Mouse (Mus musculus) kidney, adult 2 months (tissue): ENCODE results near the gene Sun3. TPM values are rescaled to one million over a fixed set of nuclear protein-coding genes. Genes with fewer than 3 reads are reported as not detected.

ENCODE experiments used
- DNase-seq: peaks from one replicate; pipeline ENCODE4 v3.0.0; 2021
- H3K27ac ChIP-seq: fragments of 200-500 bp; 2 replicates; pipeline ENCODE4 v1.5.1; 2012; ENCODE audit warnings: low read depth, low read length, control low read depth, inconsistent platforms; ENCODE audit not compliant: insufficient read depth
- H3K27me3 ChIP-seq: fragments of 200-500 bp; replicated peaks from 2 replicates; pipeline ENCODE4 v1.6.1; 2012; ENCODE audit warnings: mild to moderate bottlenecking, moderate library complexity, low read length, inconsistent platforms; ENCODE audit not compliant: control insufficient read depth, insufficient read depth
- H3K36me3 ChIP-seq: fragments of 200-500 bp; 2 replicates; pipeline ENCODE4 v1.6.1; 2012; ENCODE audit warnings: mild to moderate bottlenecking, moderate library complexity, low read length, inconsistent platforms; ENCODE audit not compliant: control insufficient read depth, insufficient read depth
- H3K4me1 ChIP-seq: fragments of 200-500 bp; 2 replicates; pipeline ENCODE4 v1.6.1; 2011; ENCODE audit warnings: low read length; ENCODE audit not compliant: control insufficient read depth, insufficient read depth
- H3K4me3 ChIP-seq: fragments of 200-500 bp; 2 replicates; pipeline ENCODE4 v1.5.1; 2011; ENCODE audit warnings: mild to moderate bottlenecking, low read depth, low read length, control low read depth; ENCODE audit not compliant: insufficient read depth
- CTCF ChIP-seq: fragments of 200-500 bp; conservative IDR thresholded peaks from 2 replicates; pipeline ENCODE4 v1.5.1; 2011; ENCODE audit warnings: low read depth, mild to moderate bottlenecking, control low read depth, low read length, moderate library complexity, mixed read lengths; ENCODE audit not compliant: insufficient read depth, insufficient read length
- POLR2A ChIP-seq: fragments of 200-500 bp; IDR thresholded peaks from one replicate; pipeline ENCODE4 v1.6.1; 2011; ENCODE audit warnings: low read depth, low read length, control low read depth
- WGBS: fragments of 180-500 bp; shearing (Covaris S2); methylation state at CpG from one replicate; pipeline ENCODE4 v1.1.7; 2018; 5-methylcytosine and 5-hydroxymethylcytosine counted together
- polyA plus RNA-seq: library from polyadenylated mRNA; depleted of rRNA; stranded (reverse); fragments of >200 nt; gene quantifications from 2 replicates; pipeline ENCODE4 v1.2.3, GENCODE M21; 2012; rRNA removed

Sun3 gene
- 1.3 and 1.4 TPM in 2 replicates for polyA plus RNA-seq

GRCm38 (mm10) chr11:9048703-9049060, at the start of gene Sun3:
Gene Sun3, minus strand, starts transcription at chr11:9048991.
- peak within 1 kb of the TSS; percentile 84 for H3K27ac ChIP-seq
- H3K4me1 ChIP-seq, result peaks cover 5% of the 10 kb centered on the region
- H3K27me3 ChIP-seq, result no peaks in the 10 kb centered on the region
- peak within 1 kb of the TSS; percentile 67 for H3K4me3 ChIP-seq
- H3K36me3 ChIP-seq, result no peaks in the 10 kb centered on the region
- peak; percentile 80 for DNase-seq
- whole genome bisulfite sequencing, result under 1% methylated on average over 18 of the region's 18 CpGs
- TF ChIP-seq CTCF, result no peak
- no peak for TF ChIP-seq POLR2A

DNA sequence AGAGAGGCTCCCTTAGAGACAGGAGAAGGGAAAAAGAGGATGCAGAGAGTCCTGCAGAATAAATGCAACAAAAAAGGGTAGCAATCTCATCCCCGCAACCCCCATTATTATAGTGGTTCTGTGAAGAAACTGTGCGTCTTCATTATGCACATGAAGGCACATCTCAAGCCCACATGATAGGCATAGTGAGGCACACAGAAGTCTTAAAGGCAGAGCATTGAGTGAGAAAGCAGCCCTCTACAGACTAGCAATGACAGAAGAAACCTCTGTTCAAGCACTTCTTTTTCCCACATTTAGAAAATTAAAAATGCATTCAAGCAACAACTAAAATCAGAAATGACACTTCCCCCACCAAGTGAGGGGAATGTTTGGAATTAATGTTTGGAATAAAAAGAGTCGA, 27.7 kb upstream of the Sun3 start:
- TF ChIP-seq POLR2A (no peak), CTCF (no peak)
- 94% methylated on average over 3 of the region's 3 CpGs for WGBS
- DNase-seq, result no peak
- Histone ChIP-seq H3K27me3 (no peaks in the 10 kb centered on the region), H3K4me1 (no peaks in the 10 kb centered on the region), H3K4me3 (no peak overlapping the region), H3K27ac (no peak overlapping the region), H3K36me3 (no peaks in the 10 kb centered on the region)

DNA sequence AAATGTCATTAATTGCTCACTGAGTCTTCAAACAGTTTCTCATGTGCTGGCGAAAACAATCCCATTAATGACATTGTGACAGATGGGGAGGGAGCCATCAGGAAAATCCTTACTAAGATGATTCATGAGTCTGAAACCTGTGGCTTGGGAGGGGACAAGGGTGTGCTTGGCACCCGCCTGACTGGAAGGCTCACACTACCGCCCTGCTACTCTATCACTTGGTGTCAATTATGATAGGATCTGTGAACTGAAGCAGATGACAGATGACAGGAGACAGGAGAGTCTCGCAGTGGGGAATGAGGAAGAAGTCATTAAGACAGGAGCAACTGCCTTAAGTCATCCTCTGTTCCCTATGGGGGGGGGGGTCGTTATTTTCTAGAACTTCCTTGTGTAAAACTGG, 11.7 kb upstream of the Sun3 start:
- no peaks in the 10 kb centered on the region; the same call in 1 of the 2 replicates for H3K36me3 ChIP-seq
- TF ChIP-seq POLR2A (no peak), CTCF (no peak)
- H3K4me1 ChIP-seq, result no peaks in the 10 kb centered on the region
- WGBS, result 62% methylated on average over 5 of the region's 5 CpGs
- no peak for DNase-seq
- H3K27me3 ChIP-seq, result no peaks in the 10 kb centered on the region
- no peak overlapping the region for H3K27ac ChIP-seq
- H3K4me3 ChIP-seq, result no peak overlapping the region

- DNase-seq, result no peak
- whole genome bisulfite sequencing, result 78% methylated on average over 1 of the region's 1 CpGs
- Histone ChIP-seq H3K4me1 (no peaks in the 10 kb centered on the region), H3K27me3 (no peaks in the 10 kb centered on the region), H3K4me3 (no peak overlapping the region), H3K36me3 (no peaks in the 10 kb centered on the region; the same call in 1 of the 2 replicates), H3K27ac (no peak overlapping the region)
- TF ChIP-seq CTCF, result no peak
- no peak for TF ChIP-seq POLR2A
These were observed 11.2 kb upstream of the Sun3 start for GRCm38 (mm10) chr11:9060029-9060428.

DNA sequence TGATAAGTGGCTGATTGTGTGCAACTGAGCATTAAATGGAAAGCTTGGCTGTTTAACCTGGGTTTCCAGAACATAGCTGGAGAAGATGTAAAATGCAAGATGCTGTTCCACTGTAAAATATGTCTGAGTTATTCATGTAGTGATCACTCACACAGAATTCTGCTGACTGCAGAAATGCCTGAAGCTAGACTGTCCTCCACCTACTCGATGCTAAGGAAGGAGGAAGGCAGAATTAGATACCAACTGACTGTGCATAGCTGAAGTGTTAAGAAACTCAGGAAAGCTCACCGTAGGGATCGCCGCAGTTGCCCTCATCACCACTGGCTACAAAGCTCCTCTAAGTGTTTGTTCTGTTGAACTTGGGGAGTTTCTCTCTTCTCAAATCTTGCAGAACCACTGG, 8.9 kb upstream of the Sun3 start:
- Histone ChIP-seq H3K27ac (no peak overlapping the region), H3K4me1 (no peaks in the 10 kb centered on the region), H3K4me3 (no peak overlapping the region), H3K36me3 (no peaks in the 10 kb centered on the region; the same call in 1 of the 2 replicates), H3K27me3 (no peaks in the 10 kb centered on the region)
- no peak for DNase-seq
- no peak for TF ChIP-seq POLR2A
- TF ChIP-seq CTCF, result no peak
- 91% methylated on average over 4 of the region's 4 CpGs for WGBS

DNA sequence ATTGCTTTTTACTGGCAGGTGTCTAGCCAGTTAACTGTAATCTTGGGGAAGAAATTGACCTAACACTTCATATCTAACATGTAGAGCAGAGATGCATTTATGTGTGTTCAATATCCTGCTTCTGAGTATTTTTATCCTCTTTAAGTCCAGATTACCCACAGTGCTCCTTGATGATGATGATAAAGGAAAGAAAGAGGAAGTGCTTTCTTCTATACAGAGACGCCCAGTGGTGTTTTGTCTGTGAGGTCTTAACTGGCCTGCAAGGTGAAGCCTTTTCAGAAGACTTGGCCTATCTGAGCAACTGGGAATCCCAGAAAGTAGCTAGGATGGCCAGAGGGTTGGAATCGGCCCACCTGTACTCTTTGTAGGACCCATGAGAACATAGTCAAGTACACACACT, 8.1 kb upstream of the Sun3 start:
- DNase-seq, result no peak
- H3K27ac ChIP-seq, result no peak overlapping the region
- no peaks in the 10 kb centered on the region; the same call in 1 of the 2 replicates for H3K36me3 ChIP-seq
- H3K4me3 ChIP-seq, result no peak overlapping the region
- 88% methylated on average over 2 of the region's 2 CpGs for WGBS
- no peak for TF ChIP-seq POLR2A
- TF ChIP-seq CTCF, result no peak
- no peaks in the 10 kb centered on the region for H3K4me1 ChIP-seq
- H3K27me3 ChIP-seq, result no peaks in the 10 kb centered on the region

DNA sequence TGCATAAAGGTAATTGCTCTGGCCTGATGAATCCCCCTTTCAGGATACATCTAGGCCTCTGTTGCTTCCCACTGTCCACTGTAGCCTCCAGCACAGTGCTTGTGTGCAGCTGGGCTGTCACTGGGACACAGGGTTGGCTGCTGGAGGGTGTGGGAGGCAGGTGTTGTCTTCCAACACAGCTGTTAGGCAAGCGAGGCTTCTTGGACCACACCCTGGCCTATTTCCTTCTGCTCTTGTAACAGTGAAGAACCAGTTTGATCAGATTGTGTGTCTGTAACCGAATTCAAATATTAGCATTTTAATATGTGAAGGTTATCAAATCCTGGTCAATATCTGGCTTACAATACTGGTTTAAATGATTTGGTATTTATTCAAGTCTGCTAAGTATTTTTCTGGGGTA, 3.1 kb upstream of the Sun3 start:
- no peak for DNase-seq
- H3K4me3 ChIP-seq, result no peak overlapping the region
- peaks cover 5% of the 10 kb centered on the region for H3K4me1 ChIP-seq
- TF ChIP-seq POLR2A, result no peak
- TF ChIP-seq CTCF, result no peak
- H3K27ac ChIP-seq, result no peak overlapping the region
- H3K36me3 ChIP-seq, result no peaks in the 10 kb centered on the region
- H3K27me3 ChIP-seq, result no peaks in the 10 kb centered on the region
- 78% methylated on average over 2 of the region's 2 CpGs for WGBS

DNA sequence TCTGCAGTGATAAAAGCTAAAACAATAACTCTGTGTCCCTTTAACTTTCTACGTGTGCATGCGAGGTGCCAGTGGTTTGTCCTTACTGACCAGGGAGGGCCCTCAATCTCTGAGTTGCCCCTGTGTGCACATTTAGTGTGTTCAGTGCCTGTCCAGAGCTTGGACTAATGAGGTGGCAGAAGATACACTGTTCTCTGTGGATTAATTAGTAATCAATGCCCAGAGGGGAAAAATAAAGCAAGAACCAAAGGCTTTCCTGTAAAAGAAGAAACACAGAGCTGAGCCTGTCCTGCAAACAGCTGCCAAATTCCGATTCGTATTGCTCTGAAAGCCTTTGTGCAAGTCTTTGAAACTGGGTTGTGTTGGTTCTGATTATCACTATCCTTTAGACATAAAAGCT, 1.4 kb upstream of the Sun3 start:
- TF ChIP-seq POLR2A (no peak), CTCF (no peak)
- H3K36me3 ChIP-seq, result no peaks in the 10 kb centered on the region
- H3K27me3 ChIP-seq, result no peaks in the 10 kb centered on the region
- peak overlapping the region; percentile 46; the same call in 1 of the 2 replicates for H3K4me3 ChIP-seq
- H3K4me1 ChIP-seq, result peaks cover 5% of the 10 kb centered on the region
- 62% methylated on average over 4 of the region's 4 CpGs for WGBS
- peak; percentile 65 for DNase-seq
- peak overlapping the region; percentile 84 for H3K27ac ChIP-seq
